Mouse (Mus musculus): ENCODE measurements around the gene Car10. TPM values are rescaled to one million over a fixed set of nuclear protein-coding genes. Genes with fewer than 3 reads are reported as not detected.

Car10 gene
- polyA plus RNA-seq (2015; fragmentation: Nextera tagmentation; extraction: Ambion mirVana), result 0.04 and 0.18 TPM in 2 replicates

DNA sequence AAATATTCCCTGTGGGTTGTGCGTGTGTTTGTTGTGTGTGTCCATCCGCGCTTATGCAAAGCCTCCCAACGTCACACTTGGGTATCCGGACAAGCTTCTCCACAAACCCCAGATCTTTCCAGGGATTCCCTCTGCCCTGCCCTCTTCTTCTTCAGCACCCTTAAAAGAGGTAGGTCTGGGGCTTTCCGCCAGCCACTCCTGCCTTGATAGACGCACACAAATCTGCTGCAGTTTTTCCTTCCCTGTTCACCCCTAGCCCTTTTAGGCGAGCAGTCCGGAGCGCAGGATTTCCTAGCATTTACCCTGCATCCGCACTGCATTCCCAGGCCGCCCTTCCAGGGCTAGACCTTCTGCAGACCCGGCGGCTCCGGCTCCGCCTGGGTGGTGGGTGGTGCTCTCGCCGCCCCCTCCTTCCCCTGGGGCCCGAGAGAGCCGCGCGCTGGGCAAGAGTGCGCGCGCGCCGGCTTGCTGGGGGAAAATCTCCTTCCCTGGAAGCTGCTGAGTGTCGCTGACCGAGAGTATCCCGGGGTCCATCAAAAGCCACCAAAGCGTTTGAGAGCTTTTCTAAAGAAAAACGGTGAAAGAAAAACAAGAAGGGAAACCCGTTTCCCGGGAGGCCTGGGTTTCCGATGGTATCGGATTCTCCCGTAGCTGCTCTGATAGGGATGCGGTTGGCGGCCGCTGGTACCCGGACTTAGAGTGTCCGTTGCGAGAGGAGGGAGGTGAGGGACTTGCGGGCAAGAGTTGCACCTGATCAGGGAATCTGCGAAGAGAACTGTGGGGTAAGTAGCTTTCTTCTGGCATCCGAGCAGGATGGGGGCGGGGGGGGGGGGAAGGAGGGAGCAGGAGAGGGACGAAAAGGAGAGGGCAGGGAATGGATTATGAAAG is at the start of gene Car10:
TSS of gene Car10 (plus strand) at position 88 of the 888 bp plus-strand sequence.
- under 1% methylated on average over 46 of the region's 48 CpGs for WGBS
- peak within 1 kb of the TSS; percentile 65 for H3K4me2 ChIP-seq (ENCODE audit: low read depth, low read length)
- no peak within 1 kb of the TSS for H3K27ac ChIP-seq (ENCODE audit: low read length)
- peaks cover 9% of the 10 kb centered on the region for H3K4me1 ChIP-seq (ENCODE audit: control insufficient read depth, insufficient read depth, low read length)
- no peak within 1 kb of the TSS for H3K9ac ChIP-seq (ENCODE audit: low read depth, low read length)
- H3K4me3 ChIP-seq (ENCODE audit: low read length), result peak within 1 kb of the TSS; percentile 47
- H3K27me3 ChIP-seq (replicated peaks; ENCODE audit: control insufficient read depth, insufficient read depth, low read length), result peaks cover 55% of the 10 kb centered on the region
- ATAC-seq, result no peak
- H3K9me3 ChIP-seq (ENCODE audit: control insufficient read depth, low read length), result no peaks in the 10 kb centered on the region
- H3K36me3 ChIP-seq (ENCODE audit: control insufficient read depth, insufficient read depth, low read length), result no peaks in the 10 kb centered on the region

DNA sequence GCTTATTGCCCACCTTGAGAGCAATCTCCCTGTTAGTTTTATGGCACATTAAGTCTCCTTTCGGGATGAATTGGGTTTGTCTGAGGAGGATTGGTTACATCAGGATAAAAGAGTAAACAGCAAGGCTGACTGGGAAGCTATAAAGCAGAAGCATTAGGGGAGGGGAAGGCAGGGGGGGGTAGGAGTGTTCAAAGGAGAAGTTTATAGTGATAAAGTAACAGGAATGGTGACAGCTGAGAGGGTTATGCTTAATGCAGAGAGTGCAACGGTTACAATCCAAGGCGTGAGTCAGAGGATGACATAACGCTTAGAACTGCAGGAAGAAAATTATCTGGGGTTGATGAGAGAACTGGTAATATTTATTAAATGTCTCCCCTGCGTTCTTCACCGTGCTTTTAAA is 32.8 kb upstream of the Car10 start:
- no peak overlapping the region for H3K4me2 ChIP-seq (ENCODE audit: low read depth, low read length)
- no peak overlapping the region for H3K9ac ChIP-seq (ENCODE audit: low read depth, low read length)
- no peaks in the 10 kb centered on the region for H3K27me3 ChIP-seq (replicated peaks; ENCODE audit: control insufficient read depth, insufficient read depth, low read length)
- no peak overlapping the region for H3K4me3 ChIP-seq (ENCODE audit: low read length)
- H3K27ac ChIP-seq (ENCODE audit: low read length), result no peak overlapping the region
- H3K4me1 ChIP-seq (ENCODE audit: control insufficient read depth, insufficient read depth, low read length), result no peaks in the 10 kb centered on the region
- 25% methylated on average over 6 of the region's 6 CpGs for WGBS
- H3K9me3 ChIP-seq (ENCODE audit: control insufficient read depth, low read length), result no peaks in the 10 kb centered on the region
- H3K36me3 ChIP-seq (ENCODE audit: control insufficient read depth, insufficient read depth, low read length), result no peaks in the 10 kb centered on the region
- peak; percentile 96 for ATAC-seq

DNA sequence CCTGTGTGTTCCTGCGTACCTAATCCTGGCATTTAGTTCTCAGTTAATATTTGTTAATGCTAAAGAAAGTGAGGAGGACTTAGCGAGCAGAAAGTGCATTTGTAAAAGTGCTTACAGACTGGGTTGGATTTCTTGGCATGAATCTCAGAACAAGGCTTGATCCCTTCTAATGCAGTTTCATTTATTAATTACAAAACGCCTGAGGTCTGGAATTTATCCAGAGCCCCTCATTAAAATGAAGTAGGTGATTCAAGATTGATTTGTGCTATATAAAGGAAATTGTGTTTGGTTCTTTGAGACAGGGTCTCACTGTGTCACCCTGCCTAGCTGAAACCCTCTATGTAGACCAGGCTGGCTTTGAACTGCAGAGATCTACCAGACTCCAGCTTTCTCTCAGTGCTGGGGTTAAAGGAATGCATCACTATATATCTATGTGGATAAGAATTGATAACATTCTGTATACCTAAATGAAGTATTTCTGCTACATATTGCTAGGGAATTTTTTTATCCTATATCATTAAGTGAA is 32.1 kb upstream of the Car10 start:
- Histone ChIP-seq H3K36me3 (ENCODE audit: control insufficient read depth, insufficient read depth, low read length) (no peaks in the 10 kb centered on the region), H3K4me3 (ENCODE audit: low read length) (no peak overlapping the region), H3K9me3 (ENCODE audit: control insufficient read depth, low read length) (no peaks in the 10 kb centered on the region), H3K27ac (ENCODE audit: low read length) (no peak overlapping the region), H3K9ac (ENCODE audit: low read depth, low read length) (no peak overlapping the region), H3K4me2 (ENCODE audit: low read depth, low read length) (no peak overlapping the region), H3K27me3 (replicated peaks; ENCODE audit: control insufficient read depth, insufficient read depth, low read length) (no peaks in the 10 kb centered on the region), H3K4me1 (ENCODE audit: control insufficient read depth, insufficient read depth, low read length) (no peaks in the 10 kb centered on the region)
- ATAC-seq, result no peak
- 61% methylated on average over 3 of the region's 3 CpGs for WGBS

DNA sequence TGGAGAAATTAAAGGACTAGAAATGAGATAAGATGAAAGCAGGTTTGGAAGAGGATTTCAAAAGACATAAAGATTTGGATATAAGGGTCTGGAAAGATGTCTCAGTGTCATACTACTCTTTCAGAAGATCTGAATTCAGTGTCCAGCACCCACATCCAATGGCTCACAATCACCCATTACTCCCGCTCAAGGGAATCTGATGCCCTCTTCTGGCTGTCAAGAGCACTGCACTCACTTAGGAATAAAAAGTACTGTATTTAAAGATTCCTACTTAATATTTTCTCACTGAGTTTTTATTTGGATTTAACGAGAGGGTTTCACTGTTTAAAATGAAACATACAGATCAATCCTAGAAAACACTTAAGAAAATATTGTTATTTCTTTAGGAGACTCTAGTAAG is 2.2 kb upstream of the Car10 start:
- Histone ChIP-seq H3K36me3 (ENCODE audit: control insufficient read depth, insufficient read depth, low read length) (no peaks in the 10 kb centered on the region), H3K27ac (ENCODE audit: low read length) (no peak overlapping the region), H3K27me3 (replicated peaks; ENCODE audit: control insufficient read depth, insufficient read depth, low read length) (peaks cover 37% of the 10 kb centered on the region), H3K9ac (ENCODE audit: low read depth, low read length) (no peak overlapping the region), H3K4me3 (ENCODE audit: low read length) (no peak overlapping the region), H3K9me3 (ENCODE audit: control insufficient read depth, low read length) (no peaks in the 10 kb centered on the region), H3K4me2 (ENCODE audit: low read depth, low read length) (no peak overlapping the region), H3K4me1 (ENCODE audit: control insufficient read depth, insufficient read depth, low read length) (peaks cover 9% of the 10 kb centered on the region)
- ATAC-seq, result no peak
- 25% methylated on average over 2 of the region's 2 CpGs for WGBS

- no peaks in the 10 kb centered on the region for H3K36me3 ChIP-seq (ENCODE audit: control insufficient read depth, insufficient read depth, low read length)
- H3K9me3 ChIP-seq (ENCODE audit: control insufficient read depth, low read length), result no peaks in the 10 kb centered on the region
- peaks cover 51% of the 10 kb centered on the region for H3K27me3 ChIP-seq (replicated peaks; ENCODE audit: control insufficient read depth, insufficient read depth, low read length)
- H3K4me3 ChIP-seq (ENCODE audit: low read length), result no peak overlapping the region
- no peak overlapping the region for H3K27ac ChIP-seq (ENCODE audit: low read length)
- WGBS, result under 1% methylated on average over 6 of the region's 6 CpGs
- H3K9ac ChIP-seq (ENCODE audit: low read depth, low read length), result no peak overlapping the region
- no peak for ATAC-seq
- no peak overlapping the region for H3K4me2 ChIP-seq (ENCODE audit: low read depth, low read length)
- peaks cover 9% of the 10 kb centered on the region for H3K4me1 ChIP-seq (ENCODE audit: control insufficient read depth, insufficient read depth, low read length)
Measured at GRCm38 (mm10) chr11:93097001-93097400, 827 bp upstream of the Car10 start.

GRCm38 (mm10) chr11:93097431-93097851 is 387 bp upstream of the Car10 start:
- Histone ChIP-seq H3K27ac (ENCODE audit: low read length) (no peak overlapping the region), H3K4me2 (ENCODE audit: low read depth, low read length) (no peak overlapping the region), H3K4me3 (ENCODE audit: low read length) (no peak overlapping the region), H3K4me1 (ENCODE audit: control insufficient read depth, insufficient read depth, low read length) (peaks cover 9% of the 10 kb centered on the region), H3K27me3 (replicated peaks; ENCODE audit: control insufficient read depth, insufficient read depth, low read length) (peaks cover 55% of the 10 kb centered on the region), H3K9me3 (ENCODE audit: control insufficient read depth, low read length) (no peaks in the 10 kb centered on the region), H3K36me3 (ENCODE audit: control insufficient read depth, insufficient read depth, low read length) (no peaks in the 10 kb centered on the region), H3K9ac (ENCODE audit: low read depth, low read length) (no peak overlapping the region)
- 7% methylated on average over 14 of the region's 14 CpGs for WGBS
- no peak for ATAC-seq

- H3K9ac ChIP-seq (ENCODE audit: low read depth, low read length), result no peak overlapping the region
- no peaks in the 10 kb centered on the region for H3K36me3 ChIP-seq (ENCODE audit: control insufficient read depth, insufficient read depth, low read length)
- peak overlapping the region; percentile 47 for H3K4me3 ChIP-seq (ENCODE audit: low read length)
- no peak overlapping the region for H3K27ac ChIP-seq (ENCODE audit: low read length)
- H3K4me1 ChIP-seq (ENCODE audit: control insufficient read depth, insufficient read depth, low read length), result peaks cover 9% of the 10 kb centered on the region
- 1% methylated on average over 37 of the region's 37 CpGs for whole genome bisulfite sequencing
- peak overlapping the region; percentile 65 for H3K4me2 ChIP-seq (ENCODE audit: low read depth, low read length)
- no peaks in the 10 kb centered on the region for H3K9me3 ChIP-seq (ENCODE audit: control insufficient read depth, low read length)
- H3K27me3 ChIP-seq (replicated peaks; ENCODE audit: control insufficient read depth, insufficient read depth, low read length), result peaks cover 55% of the 10 kb centered on the region
- no peak; the same call in 1 of the 2 replicates for ATAC-seq
Measured at GRCm38 (mm10) chr11:93098933-93099381, 1.1 kb downstream of the Car10 start.

- Histone ChIP-seq H3K4me2 (ENCODE audit: low read depth, low read length) (peak overlapping the region; percentile 65), H3K9me3 (ENCODE audit: control insufficient read depth, low read length) (no peaks in the 10 kb centered on the region), H3K27ac (ENCODE audit: low read length) (no peak overlapping the region), H3K27me3 (replicated peaks; ENCODE audit: control insufficient read depth, insufficient read depth, low read length) (peaks cover 55% of the 10 kb centered on the region), H3K4me3 (ENCODE audit: low read length) (peak overlapping the region; percentile 47), H3K4me1 (ENCODE audit: control insufficient read depth, insufficient read depth, low read length) (peaks cover 9% of the 10 kb centered on the region), H3K9ac (ENCODE audit: low read depth, low read length) (no peak overlapping the region), H3K36me3 (ENCODE audit: control insufficient read depth, insufficient read depth, low read length) (no peaks in the 10 kb centered on the region)
- no peak for ATAC-seq
- WGBS, result under 1% methylated on average over 52 of the region's 53 CpGs
Measured at GRCm38 (mm10) chr11:93099431-93100370, 1.9 kb downstream of the Car10 start.

DNA sequence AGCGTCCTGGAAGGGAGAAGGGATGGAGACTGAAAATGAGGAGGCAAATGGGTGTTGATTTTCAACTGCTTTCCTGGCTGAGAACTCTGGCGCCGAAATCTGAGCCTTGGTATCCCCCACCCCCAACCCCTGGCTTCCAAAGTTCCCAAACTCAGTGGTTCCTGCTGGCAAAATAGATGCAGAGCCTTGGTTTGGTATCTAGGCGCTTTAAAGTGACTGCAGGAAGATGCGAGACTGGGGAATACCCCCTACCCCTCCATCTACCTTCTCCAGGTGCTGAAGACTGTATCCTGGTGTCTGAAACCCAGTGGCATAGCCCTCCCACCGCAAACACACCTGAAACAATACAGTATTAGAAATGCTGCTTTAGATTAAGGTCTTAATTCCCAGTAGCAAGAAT is 2.8 kb downstream of the Car10 start:
- Histone ChIP-seq H3K27me3 (replicated peaks; ENCODE audit: control insufficient read depth, insufficient read depth, low read length) (peaks cover 55% of the 10 kb centered on the region), H3K9me3 (ENCODE audit: control insufficient read depth, low read length) (no peaks in the 10 kb centered on the region), H3K9ac (ENCODE audit: low read depth, low read length) (no peak overlapping the region), H3K4me2 (ENCODE audit: low read depth, low read length) (no peak overlapping the region), H3K27ac (ENCODE audit: low read length) (no peak overlapping the region), H3K4me3 (ENCODE audit: low read length) (no peak overlapping the region), H3K36me3 (ENCODE audit: control insufficient read depth, insufficient read depth, low read length) (no peaks in the 10 kb centered on the region), H3K4me1 (ENCODE audit: control insufficient read depth, insufficient read depth, low read length) (peaks cover 9% of the 10 kb centered on the region)
- WGBS, result 5% methylated on average over 6 of the region's 6 CpGs
- no peak for ATAC-seq
